Mouse (Mus musculus) heart, embryonic 11.5 days (tissue): ENCODE measurements around the gene Tm9sf2. TPM values are rescaled to one million over a fixed set of nuclear protein-coding genes. Genes with fewer than 3 reads are reported as not detected.

ENCODE experiments used
- ATAC-seq: fragments of 200-750 bp; cut with Nextera tagmentation; replicated peaks from 2 replicates; pipeline ENCODE4 v1.8.0; 2017; ENCODE audit warnings: moderate library complexity; ENCODE audit not compliant: insufficient number of reproducible peaks, low FRiP score, low TSS enrichment
- H3K27ac ChIP-seq: fragments of 300-500 bp; sonication (generic); 2 replicates; pipeline ENCODE4 v1.5.1; 2014; ENCODE audit warnings: mild to moderate bottlenecking, low read depth, low read length
- H3K27me3 ChIP-seq: fragments of 300-500 bp; sonication (generic); 2 replicates; pipeline ENCODE4 v1.6.1; 2014; ENCODE audit warnings: mild to moderate bottlenecking, low read length, mixed read lengths; ENCODE audit not compliant: control insufficient read depth, insufficient read depth
- H3K36me3 ChIP-seq: fragments of 300-500 bp; sonication (generic); 2 replicates; pipeline ENCODE4 v1.6.1; 2014; ENCODE audit warnings: mild to moderate bottlenecking, low read length, moderate library complexity, mixed read lengths; ENCODE audit not compliant: control insufficient read depth, insufficient read depth
- H3K4me1 ChIP-seq: fragments of 300-500 bp; sonication (generic); 2 replicates; pipeline ENCODE4 v1.6.1; 2014; ENCODE audit warnings: low read length; ENCODE audit not compliant: control insufficient read depth, insufficient read depth
- H3K4me2 ChIP-seq: fragments of 300-500 bp; sonication (generic); 2 replicates; pipeline ENCODE4 v1.6.1; 2014; ENCODE audit warnings: mild to moderate bottlenecking, moderate library complexity
- H3K4me3 ChIP-seq: fragments of 300-500 bp; sonication (generic); 2 replicates; pipeline ENCODE4 v1.5.1; 2014; ENCODE audit warnings: low read depth, low read length
- H3K9ac ChIP-seq: fragments of 300-500 bp; sonication (generic); 2 replicates; pipeline ENCODE4 v1.6.1; 2014; ENCODE audit warnings: mild to moderate bottlenecking, low read depth, low read length, moderate library complexity
- H3K9me3 ChIP-seq: fragments of 300-500 bp; sonication (generic); replicated peaks from 2 replicates; pipeline ENCODE4 v1.6.1; 2016; ENCODE audit warnings: low read length; ENCODE audit not compliant: control insufficient read depth
- WGBS: fragments of 180-500 bp; shearing (Covaris S2); extraction: QIAGEN DNeasy Blood & Tissue Kit; methylation state at CpG from one replicate; pipeline ENCODE4 v1.1.7; 2014; ENCODE audit not compliant: insufficient replicate concordance; 5-methylcytosine and 5-hydroxymethylcytosine counted together
- polyA plus RNA-seq: library from polyadenylated mRNA; unstranded; fragments of >200 nt; fragmentation: Nextera tagmentation; extraction: Ambion mirVana; gene quantifications from 2 replicates; pipeline ENCODE4 v1.2.1, GENCODE M21; 2014

Gene Tm9sf2
- polyA plus RNA-seq, 1 experiment from 2014 or later: 111 TPM

GRCm38 (mm10) chr14:122137234-122137633, 30.4 kb downstream of the Tm9sf2 start:
- ATAC-seq: no peak

GRCm38 (mm10) chr14:122140126-122140525, 33.3 kb downstream of the Tm9sf2 start:
- Histone ChIP-seq H3K4me1 (0 out of 2 replicates have a peak, but pooled peaks cover 2% of the 10 kb centered on the region), H3K4me2 (no peak overlapping the region), H3K9ac (no peak overlapping the region), H3K27ac (no peak overlapping the region), H3K4me3 (no peak overlapping the region), H3K36me3 (peaks cover 29% of the 10 kb centered on the region), H3K9me3 (no peaks in the 10 kb centered on the region), H3K27me3 (no peaks in the 10 kb centered on the region)
- WGBS: 74% methylated on average over 1 of the region's 1 CpGs
- no peak for ATAC-seq

More at GRCm38 (mm10) chr14:122137234-122137633, 30.4 kb downstream of the Tm9sf2 start:
- no peak overlapping the region for H3K9ac ChIP-seq
- no peak overlapping the region for H3K4me2 ChIP-seq
- no peak overlapping the region for H3K4me3 ChIP-seq
- H3K27ac ChIP-seq: no peak overlapping the region
- 0 out of 2 replicates have a peak, but pooled peaks cover 2% of the 10 kb centered on the region for H3K4me1 ChIP-seq
- no peaks in the 10 kb centered on the region for H3K9me3 ChIP-seq
- WGBS: 74% methylated on average over 7 of the region's 7 CpGs
- peaks cover 24% of the 10 kb centered on the region for H3K36me3 ChIP-seq
- no peaks in the 10 kb centered on the region for H3K27me3 ChIP-seq

DNA sequence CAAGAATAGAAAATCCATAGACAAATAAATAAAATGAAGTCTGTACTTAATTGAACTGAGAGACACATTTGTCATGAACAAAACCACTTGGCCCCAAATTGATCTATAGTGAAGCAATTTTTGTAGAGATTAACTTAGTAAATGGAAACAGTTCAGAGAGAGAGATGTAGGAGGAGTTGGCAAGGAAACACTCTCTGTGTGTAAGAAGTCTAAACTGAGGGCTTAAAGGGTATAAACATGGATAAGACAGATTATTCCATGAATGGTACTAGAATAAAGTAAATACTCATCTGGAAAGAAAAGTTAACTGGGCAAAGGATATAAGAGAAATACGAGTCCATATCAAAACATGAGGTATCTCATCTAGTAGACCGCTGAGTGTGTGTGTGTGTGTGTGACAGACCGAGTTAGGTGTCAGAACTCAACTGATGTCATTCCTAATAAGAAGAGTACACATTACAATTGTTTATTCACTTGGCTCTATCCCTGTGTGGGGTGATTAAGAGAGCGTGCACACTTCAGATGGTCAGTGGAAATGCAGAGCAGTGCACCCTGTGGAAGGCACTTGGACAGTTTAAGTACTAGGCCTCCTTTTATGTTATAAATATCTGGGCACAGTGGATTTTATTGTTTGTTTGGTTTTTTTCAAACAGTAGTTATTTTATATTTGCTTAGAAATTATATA, 36.9 kb downstream of the Tm9sf2 start:
- Histone ChIP-seq H3K9me3 (no peaks in the 10 kb centered on the region), H3K4me3 (no peak overlapping the region), H3K4me2 (no peak overlapping the region), H3K27me3 (no peaks in the 10 kb centered on the region), H3K27ac (no peak overlapping the region), H3K4me1 (no peaks in the 10 kb centered on the region), H3K36me3 (peaks cover 36% of the 10 kb centered on the region), H3K9ac (no peak overlapping the region)
- no peak for ATAC-seq
- WGBS: 86% methylated on average over 4 of the region's 4 CpGs

DNA sequence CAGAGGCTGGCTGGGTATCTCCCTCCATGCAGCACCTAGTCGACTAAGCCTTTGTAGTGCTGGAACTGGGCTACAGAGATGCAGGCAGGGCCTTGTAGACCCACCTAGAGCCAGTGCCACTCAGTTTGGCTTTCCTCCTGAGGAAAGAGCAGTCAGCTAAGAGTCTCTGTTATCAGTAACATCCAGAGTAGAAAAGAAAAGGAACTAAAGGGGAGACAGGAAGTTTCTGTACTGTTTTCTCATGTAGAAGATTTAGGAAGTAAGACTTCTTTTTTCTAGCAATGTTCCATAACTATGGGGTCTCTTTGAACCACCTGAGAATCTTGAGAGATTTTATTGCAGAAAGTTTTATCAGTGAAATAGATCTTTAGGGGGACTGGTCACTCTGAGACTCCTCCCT, 38.5 kb downstream of the Tm9sf2 start:
- WGBS: 50% methylated on average over 1 of the region's 1 CpGs
- Histone ChIP-seq H3K4me1 (no peaks in the 10 kb centered on the region), H3K27me3 (no peaks in the 10 kb centered on the region), H3K9me3 (no peaks in the 10 kb centered on the region), H3K9ac (no peak overlapping the region), H3K36me3 (peaks cover 27% of the 10 kb centered on the region), H3K4me3 (no peak overlapping the region), H3K27ac (no peak overlapping the region), H3K4me2 (no peak overlapping the region)
- no peak for ATAC-seq

GRCm38 (mm10) chr14:122150616-122151015, 43.8 kb downstream of the Tm9sf2 start:
- WGBS: 85% methylated on average over 5 of the region's 5 CpGs
- H3K27ac ChIP-seq: no peak overlapping the region
- no peak overlapping the region for H3K9ac ChIP-seq
- no peak overlapping the region for H3K4me2 ChIP-seq
- no peaks in the 10 kb centered on the region for H3K9me3 ChIP-seq
- H3K4me1 ChIP-seq: no peaks in the 10 kb centered on the region
- no peaks in the 10 kb centered on the region for H3K27me3 ChIP-seq
- peaks cover 16% of the 10 kb centered on the region for H3K36me3 ChIP-seq
- H3K4me3 ChIP-seq: no peak overlapping the region
- no peak for ATAC-seq

GRCm38 (mm10) chr14:122157738-122158137, 50.9 kb downstream of the Tm9sf2 start:
- Histone ChIP-seq H3K27ac (no peak overlapping the region), H3K36me3 (peaks cover 5% of the 10 kb centered on the region), H3K4me2 (no peak overlapping the region), H3K4me1 (no peaks in the 10 kb centered on the region), H3K27me3 (no peaks in the 10 kb centered on the region), H3K9me3 (no peaks in the 10 kb centered on the region), H3K9ac (no peak overlapping the region), H3K4me3 (no peak overlapping the region)
- no peak for ATAC-seq
- WGBS: 87% methylated on average over 7 of the region's 7 CpGs

GRCm38 (mm10) chr14:122160916-122161315, 54.1 kb downstream of the Tm9sf2 start:
- Histone ChIP-seq H3K27me3 (no peaks in the 10 kb centered on the region), H3K27ac (no peak overlapping the region), H3K4me2 (no peak overlapping the region), H3K9me3 (no peaks in the 10 kb centered on the region), H3K9ac (no peak overlapping the region), H3K4me3 (no peak overlapping the region), H3K36me3 (peaks cover 5% of the 10 kb centered on the region), H3K4me1 (no peaks in the 10 kb centered on the region)
- ATAC-seq: no peak
- 67% methylated on average over 1 of the region's 1 CpGs for WGBS

DNA sequence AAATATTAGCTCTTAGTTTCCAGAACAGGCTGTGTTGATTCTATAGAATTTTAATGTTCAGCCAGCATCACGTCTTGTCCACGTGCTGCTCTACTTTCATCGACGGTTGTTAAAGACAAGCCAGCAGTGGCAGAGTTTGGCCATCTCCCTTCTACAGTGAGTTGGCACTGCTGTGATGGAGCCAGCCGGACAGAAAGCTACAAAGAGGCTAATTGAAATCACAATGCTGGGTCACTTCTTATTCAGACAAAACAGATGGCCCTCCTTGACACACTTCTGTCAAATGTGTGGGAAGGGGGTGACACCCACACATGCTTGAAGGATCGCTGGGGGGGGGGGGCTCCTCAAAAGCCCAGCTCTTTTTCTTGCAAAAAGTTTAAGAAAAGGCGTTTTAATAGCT, 62.1 kb downstream of the Tm9sf2 start:
- Histone ChIP-seq H3K4me1 (no peaks in the 10 kb centered on the region), H3K27ac (no peak overlapping the region), H3K36me3 (no peaks in the 10 kb centered on the region), H3K9ac (no peak overlapping the region), H3K4me2 (no peak overlapping the region), H3K9me3 (no peaks in the 10 kb centered on the region), H3K4me3 (no peak overlapping the region), H3K27me3 (no peaks in the 10 kb centered on the region)
- no peak for ATAC-seq
- WGBS: 85% methylated on average over 7 of the region's 7 CpGs

DNA sequence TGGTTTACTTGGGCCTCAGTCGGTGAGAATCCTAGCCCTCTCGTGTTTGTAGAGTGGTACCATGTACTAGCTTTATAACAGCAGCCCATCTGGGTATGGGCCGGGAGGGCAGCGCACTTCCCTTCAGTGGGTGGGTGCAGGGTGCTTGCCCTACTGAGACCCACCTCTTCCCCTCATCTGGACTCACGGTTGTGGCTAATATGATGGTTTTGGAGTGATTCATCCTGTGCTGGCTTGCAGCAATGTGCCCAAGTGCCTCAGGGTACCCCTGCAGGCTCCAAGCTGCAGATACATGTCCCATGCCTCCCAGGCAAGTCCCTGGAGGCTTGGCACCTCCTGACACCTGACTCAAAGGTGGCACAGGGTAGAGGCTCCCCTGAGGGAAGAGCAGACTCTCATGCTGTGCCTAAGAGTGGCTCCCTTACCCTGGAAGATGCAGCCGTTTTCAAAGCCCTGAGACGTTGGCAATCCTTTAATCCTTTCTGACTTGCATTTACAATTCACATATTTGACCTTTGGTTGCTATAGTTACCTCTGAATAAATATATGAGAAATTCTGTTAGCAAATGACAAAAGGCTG, 63.5 kb downstream of the Tm9sf2 start:
- H3K9ac ChIP-seq: no peak overlapping the region
- no peaks in the 10 kb centered on the region for H3K9me3 ChIP-seq
- no peak for ATAC-seq
- H3K4me3 ChIP-seq: no peak overlapping the region
- H3K4me2 ChIP-seq: no peak overlapping the region
- H3K27me3 ChIP-seq: no peaks in the 10 kb centered on the region
- H3K4me1 ChIP-seq: no peaks in the 10 kb centered on the region
- H3K27ac ChIP-seq: no peak overlapping the region
- 80% methylated on average over 7 of the region's 7 CpGs for WGBS
- no peaks in the 10 kb centered on the region for H3K36me3 ChIP-seq
